Mouse (Mus musculus) heart, adult 8-10 months (tissue): ENCODE results near the gene Cacna1c. TPM values are rescaled to one million over a fixed set of nuclear protein-coding genes. Genes with fewer than 3 reads are reported as not detected.

Experiments used
- DNase-seq: peaks from one replicate; pipeline ENCODE4 v3.0.0; 2022; ENCODE audit warnings: low spot score
- total RNA-seq, 4 experiments: library from RNA; stranded (reverse); gene quantifications; 2 replicates each; pipeline ENCODE4 v1.2.4; 2022

Cacna1c gene
- total RNA-seq, 4 experiments from 2014 or later = 227 to 263 (median 245) TPM

DNA sequence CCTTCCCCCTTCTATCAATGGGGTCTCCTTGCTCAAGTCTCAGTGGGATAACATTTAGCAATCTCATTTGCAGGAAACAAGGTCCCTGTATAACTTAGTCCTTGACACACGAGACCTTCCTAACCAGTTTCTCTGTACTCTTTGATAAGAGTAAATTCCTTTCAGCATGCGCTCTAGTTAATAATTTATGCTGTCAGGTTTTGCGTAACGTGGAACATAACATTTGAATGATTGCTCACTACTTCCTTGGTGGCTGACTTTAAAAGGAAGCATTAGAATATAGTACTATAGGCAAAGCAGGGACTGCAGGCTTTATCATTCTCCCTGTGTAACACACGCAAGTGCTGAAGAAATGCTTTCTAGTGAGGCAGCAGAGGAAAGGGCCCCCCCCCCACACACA is 232.9 kb downstream of the Cacna1c start:
- DNase-seq = no peak

DNA sequence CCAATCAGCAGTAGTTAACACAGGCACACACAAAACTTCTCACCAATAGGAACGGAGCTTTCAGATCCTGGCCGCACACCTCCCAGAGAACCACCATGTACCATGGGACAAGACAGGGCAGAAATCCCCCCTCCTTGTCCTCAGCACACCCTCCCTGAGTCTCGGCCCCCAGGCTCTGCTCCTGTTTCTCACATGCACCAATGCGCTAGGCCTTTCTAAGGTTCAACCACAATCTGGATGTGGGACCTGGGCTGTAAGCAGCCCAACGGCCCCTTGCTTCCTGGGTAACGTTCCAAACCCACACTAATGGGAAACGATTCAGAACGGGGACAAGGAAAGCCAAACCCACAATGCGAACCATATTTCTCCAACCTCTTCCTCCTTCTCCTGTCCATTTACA is 237.7 kb downstream of the Cacna1c start:
- no peak for DNase-seq

DNA sequence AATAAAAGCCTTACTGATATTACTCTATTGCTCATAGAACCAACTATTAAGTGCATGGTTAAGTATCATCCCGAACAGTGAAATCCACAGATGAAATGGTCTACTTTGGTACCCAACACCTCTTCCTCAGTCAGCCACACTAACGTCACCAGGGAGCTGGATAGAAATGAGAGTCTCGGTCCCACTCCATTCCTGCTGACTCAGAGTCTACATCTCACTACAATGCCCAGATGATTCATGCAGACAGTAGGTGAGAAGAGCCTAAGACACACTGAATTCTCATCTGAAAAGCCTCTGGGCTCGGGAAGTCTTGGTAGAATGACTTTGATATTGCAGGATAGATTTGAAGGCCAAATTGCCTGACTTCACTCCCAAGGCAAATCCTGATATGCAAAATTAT is 240.0 kb downstream of the Cacna1c start:
- no peak for DNase-seq

DNA sequence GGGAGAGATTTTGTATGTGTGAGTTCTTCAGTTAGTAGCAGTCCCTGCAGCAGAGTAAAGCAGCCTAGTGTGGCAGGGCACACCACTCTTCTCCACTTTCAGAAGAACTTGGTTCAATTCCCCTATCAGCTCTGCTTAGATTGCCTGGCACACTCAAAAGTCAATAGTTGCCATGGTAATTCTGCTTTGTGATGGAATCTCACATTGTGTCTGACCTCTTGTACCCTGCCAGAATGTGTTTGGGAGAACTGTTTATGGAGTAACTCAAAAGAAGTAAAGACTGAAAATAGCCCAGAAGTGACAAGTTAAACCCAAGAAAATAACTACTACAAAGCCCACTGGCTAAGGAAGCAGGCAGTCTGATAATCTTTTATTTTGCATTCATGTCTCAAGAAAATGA is 240.4 kb downstream of the Cacna1c start:
- no peak for DNase-seq

DNA sequence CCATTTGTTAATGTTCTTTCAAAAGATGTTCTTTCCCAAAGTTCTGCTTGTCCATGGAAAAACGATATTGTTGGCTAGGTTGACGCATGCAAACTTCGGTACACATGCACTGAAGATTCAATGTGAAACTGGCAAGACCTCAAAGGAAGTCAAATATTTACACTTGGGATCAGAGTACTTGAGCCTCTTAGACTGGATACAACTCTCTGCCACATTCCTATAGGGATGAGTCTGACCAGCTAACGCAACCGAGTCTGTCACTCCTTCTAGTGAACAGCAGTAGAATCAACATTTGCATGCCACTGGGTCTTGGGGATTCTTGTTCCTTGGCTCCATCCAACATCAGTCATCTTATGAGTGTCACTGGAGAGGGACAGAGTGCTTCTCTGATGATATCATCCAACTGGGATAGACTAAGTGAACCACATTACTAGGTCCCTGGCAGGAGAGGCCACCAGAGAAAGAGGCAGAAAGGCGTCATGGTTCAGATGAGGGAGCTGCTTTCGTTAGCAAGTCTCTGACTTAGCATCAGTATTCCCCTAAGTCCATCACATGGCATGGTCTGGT is 241.1 kb downstream of the Cacna1c start:
- DNase-seq = no peak

DNA sequence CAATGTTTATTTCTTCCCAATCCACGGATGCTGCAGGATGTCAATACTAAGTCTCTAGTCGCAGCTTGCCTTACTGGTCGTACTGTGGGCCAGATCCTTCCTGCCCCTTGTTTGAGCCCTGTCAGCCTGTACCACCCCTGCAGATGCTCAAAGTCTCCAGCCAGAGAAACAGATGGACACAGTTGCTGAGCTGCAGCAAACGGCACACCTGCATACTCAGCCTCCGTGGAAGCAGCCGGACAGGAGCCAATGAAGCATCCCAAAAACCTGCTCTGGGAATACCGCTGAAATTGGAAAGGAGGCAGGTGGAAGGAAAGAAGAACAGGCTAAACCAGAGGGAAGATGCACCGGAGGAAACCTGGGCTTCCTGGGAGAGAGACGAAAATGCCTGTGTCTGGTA is 243.8 kb downstream of the Cacna1c start:
- DNase-seq = no peak

DNA sequence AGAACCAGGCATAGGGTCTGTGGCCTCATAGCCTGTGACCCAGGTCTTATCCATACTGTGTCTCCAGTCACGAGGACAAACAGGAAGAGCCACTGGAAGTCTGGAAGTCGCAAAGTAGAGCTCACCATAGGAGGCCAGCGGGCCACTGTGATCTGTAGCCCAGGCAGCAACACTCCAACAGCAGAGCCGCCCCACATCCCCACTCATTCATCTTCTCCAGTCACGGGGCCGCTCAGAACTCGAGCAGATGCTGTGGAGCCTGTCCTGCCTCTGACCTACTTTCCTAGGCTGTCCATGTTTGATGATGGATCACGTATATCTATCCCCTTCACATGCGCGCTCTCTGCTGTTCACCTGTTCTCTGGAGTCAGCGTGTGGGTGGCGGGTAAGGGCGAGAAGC is 246.0 kb downstream of the Cacna1c start:
- DNase-seq = no peak

DNA sequence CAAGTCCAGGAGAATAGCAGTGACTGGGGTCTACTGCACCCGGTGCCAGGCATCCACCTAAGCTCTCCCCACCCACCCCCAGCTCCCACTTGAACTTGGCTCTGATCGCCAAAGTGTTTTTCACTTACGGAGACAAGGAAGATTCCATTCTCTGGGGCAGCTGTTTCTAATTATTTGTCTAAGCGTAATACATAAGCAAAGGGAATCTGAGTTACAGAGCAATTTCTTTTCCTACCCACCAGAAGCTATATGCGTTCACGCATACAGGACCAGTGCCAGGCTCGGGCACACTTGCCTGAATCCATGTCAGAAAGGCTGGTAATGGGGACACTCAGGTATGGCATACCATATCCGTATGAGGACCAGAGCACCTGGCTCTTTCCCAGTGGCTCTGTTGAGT is 248.9 kb downstream of the Cacna1c start:
- no peak for DNase-seq

DNA sequence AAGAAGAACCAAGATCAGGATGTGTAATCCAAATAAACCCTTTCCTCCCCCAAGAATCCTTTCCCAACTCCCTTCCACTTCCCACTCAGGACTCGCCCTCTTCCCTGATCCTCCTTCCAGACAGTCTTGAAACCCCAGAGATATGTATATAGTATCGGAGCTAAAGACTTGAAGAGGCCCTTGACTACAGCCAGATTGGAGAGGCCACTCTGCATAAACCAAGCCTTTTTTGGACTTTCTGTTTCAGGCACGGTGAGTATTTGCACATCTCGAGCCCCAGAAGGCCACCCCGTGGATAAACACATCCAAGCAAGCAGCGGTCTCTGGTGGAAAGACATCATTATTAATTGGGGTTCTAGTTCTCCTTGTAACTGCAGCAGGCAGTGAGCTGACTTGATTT is 249.6 kb downstream of the Cacna1c start:
- no peak for DNase-seq

DNA sequence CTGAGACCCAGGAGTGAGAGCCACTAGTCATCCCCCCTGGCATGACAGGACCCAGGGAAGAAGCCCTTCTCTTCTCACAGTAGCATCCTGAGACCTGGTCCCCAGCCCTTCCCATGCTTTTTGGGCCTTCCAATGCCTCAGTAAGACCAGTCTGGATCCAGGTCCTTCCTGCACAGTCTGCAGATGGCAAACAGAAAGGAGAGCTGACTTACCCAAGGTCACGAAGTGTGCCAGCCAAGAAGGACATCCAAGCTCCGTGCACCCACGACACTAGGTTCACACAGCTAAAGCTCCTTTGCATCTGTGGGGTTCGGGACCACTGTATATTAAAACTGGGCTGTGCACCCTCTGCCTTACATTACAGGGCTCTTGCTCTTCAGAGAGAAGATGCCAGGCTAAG is 252.1 kb downstream of the Cacna1c start:
- DNase-seq = no peak

DNA sequence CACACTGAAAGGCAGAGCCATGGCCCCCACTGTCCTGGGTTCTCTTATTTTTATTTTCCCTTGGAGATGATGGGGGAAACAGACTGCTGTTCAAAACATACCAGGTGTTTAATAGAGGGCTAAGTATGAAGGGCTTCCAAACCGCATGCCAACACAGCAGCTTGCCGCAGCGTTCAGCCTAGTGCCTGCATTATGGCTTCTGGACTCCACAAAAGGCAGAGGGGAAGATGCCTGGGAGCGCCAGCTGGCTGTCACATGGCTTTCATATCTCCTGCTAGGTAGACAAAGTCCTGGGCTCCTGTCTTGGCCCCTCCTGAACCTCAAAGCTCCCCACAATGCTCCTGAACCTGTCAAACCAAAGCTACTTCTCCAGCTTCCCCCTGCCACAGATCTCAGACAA is 254.4 kb downstream of the Cacna1c start:
- no peak for DNase-seq

DNA sequence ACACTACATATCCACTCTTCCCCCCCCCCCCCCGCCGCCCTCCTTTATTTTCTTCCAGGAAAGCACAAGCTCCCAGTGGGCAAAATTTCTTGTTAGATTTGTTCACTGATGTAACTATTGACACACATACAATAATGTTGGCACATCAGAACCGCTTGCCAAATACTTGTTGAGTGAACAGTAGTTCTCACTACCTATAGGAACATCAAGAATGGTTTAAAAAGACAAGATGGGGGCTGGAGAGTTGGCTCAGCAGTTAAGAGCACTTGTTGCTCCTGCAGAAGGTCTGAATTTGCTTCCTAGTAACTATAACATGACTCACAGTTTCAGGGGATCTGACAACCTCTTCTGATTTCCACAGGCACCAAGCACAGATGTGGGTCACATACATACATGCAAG is 255.2 kb downstream of the Cacna1c start:
- no peak for DNase-seq

DNA sequence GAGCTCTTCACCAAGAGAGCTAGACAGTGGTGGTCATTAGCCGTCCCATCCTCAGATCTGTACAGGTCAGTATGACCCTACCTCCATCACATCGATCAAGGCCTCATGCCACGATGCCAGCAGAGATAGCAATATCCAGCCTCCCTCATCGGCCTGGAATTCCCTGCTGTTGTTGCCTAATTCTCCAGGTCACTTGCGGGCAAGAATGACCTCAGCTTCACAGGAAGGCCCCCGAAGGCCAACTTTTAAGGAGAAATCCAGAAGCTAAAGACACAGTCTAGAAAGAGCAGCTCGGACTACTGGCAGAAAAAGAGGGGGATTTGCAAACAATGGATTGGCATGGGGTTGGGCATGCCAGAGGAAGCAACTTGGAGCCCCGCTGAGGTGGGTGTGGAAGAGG is 256.6 kb downstream of the Cacna1c start:
- no peak for DNase-seq

DNA sequence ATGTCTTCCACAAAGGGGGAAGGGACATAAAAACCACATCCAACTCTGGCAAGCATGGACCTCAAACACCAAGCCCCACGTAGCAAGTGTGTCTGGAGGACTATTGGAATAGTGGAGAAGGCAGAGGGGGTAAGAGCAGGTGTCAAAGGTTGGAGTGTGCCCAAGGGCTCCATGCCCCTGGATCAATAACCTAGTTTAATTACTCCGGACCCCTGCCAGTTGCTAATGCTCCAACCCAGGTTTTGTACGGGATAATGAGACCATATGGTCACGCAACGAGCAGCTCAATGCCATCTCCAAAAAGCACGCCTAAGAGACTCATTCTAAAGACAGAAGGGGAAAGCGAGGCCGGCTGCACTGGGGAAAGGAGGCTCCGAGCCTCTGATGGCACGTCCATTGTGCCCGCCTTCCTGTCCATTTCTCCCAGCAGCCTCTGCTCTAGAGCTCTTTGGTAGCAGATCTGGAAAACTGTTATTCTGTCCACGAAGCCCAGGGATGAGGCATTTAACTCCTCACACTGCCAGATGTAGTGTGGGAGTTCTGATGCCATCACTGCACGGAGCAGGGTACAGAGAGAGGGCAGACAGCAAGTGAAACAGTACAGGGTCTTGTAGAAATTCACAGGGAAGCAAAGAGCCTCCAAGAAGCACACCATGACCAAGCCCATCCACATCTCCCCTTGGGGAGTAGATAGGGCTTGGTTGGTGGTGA is 257.7 kb downstream of the Cacna1c start:
- no peak for DNase-seq

DNA sequence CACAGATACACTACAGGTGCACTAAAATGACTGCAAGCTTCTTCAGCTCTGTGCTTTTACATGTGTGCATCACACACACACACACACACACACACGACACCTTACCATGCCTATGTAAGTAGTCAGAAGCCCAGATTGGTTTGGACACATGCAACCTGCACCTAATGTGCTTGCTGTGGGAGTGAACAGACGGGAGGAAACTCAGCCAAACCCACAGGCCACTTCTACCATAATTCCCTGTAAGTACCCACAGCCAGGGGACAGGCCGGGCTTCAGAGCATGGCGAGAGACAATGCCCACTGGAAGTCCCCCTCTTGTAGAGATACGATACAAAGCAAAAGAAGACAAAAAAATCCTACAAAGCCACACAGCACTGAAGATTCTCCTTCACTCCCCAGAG is 258.7 kb downstream of the Cacna1c start:
- DNase-seq = no peak

DNA sequence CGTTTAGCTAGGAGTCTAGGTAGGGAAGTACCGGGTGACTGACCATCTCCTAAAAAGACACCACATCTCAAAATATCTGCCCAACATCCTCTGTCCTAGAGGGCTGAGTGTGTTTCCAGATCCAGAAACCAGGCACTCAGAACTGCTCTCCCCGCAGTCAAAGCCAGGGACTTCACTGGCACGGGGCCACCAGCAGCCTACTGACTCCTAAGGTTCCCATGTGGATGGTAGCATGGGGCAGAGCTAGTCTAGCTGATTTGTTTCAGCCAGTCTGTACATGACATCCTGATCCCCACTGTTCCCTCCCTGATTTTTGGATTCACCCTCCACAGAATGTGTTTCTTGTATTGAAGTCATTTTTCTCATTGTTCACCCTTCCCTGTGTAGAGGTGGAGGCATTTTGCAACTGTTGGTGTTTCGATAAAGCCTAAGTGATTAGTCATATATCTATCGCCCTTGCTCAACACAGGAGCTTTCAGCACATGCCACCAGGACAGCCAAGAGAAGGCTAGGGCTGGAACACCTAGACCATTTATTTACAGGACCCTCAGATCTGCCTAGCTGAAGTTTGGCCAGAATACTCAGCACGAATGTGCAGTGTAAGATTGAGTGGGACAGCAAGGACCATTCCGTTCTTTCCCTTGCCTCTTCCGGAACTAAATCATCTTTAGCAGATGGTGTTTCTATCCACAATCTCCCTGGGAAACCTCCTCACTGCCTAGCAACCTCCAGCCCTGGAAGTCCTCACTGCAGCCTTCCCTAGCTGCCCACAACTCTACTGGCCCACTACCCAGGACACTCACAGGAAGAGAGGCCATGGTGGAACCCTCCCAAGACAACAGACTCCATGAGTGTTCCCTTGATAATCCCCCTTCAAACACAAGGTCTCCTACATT is 260.4 kb downstream of the Cacna1c start:
- DNase-seq = no peak

DNA sequence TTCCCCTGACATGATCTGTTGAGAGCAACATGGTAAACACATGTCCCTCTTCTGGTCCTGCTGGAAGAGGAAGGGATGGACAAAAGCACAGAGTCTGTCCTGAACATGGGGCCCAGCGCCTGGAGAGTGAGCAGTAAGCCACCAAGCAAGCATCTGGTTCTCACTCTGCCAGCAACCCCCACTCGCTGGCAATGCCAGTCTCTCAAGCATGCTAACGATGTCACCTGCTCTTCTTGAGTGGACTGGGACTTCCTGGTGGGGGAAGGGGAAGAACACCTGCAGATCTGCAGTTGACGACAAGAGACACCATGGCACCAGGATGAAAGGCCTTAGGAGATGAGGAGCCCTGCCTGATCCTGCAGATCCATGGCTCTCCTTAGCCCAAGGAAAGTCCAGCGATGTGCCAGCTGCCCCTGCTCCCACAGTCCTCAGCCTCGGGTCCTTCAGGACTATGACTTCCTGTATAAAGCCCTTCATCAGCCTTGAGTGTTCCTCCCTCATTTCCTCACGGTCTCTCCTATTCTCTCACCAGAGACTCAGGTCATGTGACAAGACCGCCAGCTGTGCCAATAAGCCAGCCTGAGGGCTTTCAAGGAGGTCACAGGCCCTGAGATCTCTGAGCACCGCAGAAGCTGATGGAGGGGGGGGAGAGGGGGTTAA is 261.8 kb downstream of the Cacna1c start:
- DNase-seq = no peak

DNA sequence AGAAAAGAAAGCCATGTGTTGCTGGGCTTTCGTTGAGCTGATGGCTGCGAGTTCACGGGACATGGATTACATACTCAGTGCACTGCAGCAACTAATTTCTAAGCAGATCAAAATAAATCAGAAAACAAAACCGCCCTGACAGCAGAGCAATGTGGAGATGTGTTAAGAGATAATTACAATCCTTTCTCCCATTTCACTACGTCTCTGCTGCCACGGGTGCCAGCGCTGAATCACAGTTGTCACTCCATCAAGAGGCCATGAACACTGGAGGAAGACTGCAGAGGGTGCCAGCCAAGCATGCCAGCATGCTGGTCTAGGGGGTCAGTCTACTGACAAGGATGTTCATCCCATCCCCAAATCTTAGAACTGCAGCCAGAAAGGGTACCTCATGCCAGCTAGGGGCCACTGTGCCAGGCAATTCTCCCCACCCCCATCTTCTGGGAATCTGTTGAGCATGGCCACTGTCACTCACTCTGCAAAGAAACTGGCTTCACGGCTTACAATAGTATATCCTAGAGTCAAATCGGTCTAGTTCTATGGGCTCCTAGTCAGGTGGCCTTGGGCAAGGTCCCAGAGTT is 263.1 kb downstream of the Cacna1c start:
- no peak for DNase-seq

DNA sequence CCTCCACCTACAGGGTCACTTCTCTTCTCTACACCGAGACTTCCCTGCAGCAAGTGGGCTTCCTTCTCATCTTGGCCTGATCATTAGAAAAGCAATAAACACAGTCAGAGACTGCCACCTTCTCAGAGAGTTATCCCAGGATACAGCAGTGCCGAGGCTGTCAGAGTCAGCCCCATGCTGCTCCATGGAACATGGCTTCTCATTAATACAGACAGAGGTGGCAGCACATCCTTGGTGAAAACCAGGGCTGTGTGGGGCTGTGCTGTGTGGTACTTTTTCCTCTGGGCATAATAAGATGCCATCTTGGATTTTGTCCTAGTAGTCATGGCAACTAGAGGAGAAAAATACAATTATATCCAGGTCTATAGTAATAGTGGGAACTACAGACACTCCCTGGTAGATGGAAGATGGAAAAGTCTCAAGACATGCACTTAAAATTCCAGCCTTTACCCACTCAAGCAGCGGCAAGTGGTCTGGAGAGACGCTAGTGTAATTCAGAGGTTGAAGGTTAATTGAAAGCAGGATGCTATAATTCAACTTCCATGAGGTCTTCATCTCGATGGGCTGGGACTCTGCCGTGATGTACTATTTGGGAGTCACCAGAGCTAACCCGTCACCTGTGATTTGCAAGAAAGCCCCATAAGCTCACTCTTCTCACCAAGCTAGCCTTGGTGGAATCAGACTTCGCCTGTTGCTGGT is 264.1 kb downstream of the Cacna1c start:
- DNase-seq = no peak

DNA sequence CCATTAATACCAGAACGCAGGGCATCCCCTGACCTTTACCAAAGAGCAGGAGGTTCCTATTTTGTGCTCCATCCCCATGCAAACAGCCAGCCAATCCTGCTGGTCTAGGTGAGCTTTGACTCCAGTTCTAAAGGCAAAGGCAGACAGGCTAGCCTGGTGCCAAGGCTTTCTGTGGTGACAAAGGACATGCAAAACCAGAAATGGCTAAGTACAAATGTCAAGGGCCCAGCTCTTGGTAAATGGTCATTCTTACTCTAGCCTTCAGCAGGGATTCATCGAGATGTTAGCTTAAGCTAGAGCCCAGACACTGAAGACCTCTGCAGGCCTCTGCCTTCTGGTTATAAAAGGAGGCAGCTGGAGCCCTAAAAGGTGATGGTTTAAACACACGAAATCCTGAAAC is 269.5 kb downstream of the Cacna1c start:
- DNase-seq = no peak

DNA sequence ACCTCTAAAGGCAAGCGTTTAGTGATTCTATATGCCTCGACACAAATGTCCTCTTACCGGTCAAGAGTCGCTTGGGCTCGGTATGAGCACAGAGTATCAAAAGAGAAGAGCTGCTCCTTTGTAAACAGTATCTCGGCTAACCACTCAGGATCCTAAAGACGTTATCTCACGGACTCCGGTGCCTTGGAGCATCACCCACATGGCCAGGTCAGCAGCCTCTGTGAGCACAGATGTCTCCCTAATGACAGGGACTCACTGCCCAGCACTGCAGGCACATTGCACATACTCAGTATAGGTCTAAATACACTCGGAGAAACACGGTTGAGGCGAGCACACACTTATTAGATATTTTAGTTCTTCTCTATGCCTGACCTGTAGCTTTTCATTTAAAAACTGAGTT is 271.8 kb downstream of the Cacna1c start:
- no peak for DNase-seq
